Mouse (Mus musculus): ENCODE results near the gene Slc23a3. TPM values are rescaled to one million over a fixed set of nuclear protein-coding genes. Genes with fewer than 3 reads are reported as not detected.

Slc23a3 gene
- total RNA-seq, 2 experiments from 2014 or later = 0.23 TPM; not detected in 1

GRCm38 (mm10) chr1:75124346-75125321 is 9.1 kb downstream of the Slc23a3 start, which contains the start of gene Nhej1:
Gene Nhej1, minus strand, starts transcription at chr1:75125200.
- peak within 1 kb of the TSS; percentile 58 for H3K4me3 ChIP-seq
- DNase-seq (ENCODE audit: low spot score in 2 of 2) = peak; percentile 87 to 90
- TF ChIP-seq CTCF (conservative IDR thresholded peaks at IDR 0.05) = peak; percentile 93
- peak within 1 kb of the TSS; percentile 95 for H3K27ac ChIP-seq

GRCm38 (mm10) chr1:75122211-75122610 is 11.5 kb downstream of the Slc23a3 start:
- no peak overlapping the region for H3K4me3 ChIP-seq
- H3K27ac ChIP-seq = no peak overlapping the region
- no peak for DNase-seq (ENCODE audit: low spot score in 2 of 2)
- peak; percentile 49; the same call in 1 of the 2 replicates for TF ChIP-seq CTCF (conservative IDR thresholded peaks at IDR 0.05)

Other genes starting within 250 kb of the Slc23a3 start
- not detected for gene Fev, start 248.5 kb downstream of the Slc23a3 start, total RNA-seq (2021)
- not detected for gene Cryba2, start 240.7 kb downstream of the Slc23a3 start, total RNA-seq (2021)
- 1 to 10 TPM; 2.4 to 2.7 TPM for gene Cfap65, start 198.3 kb downstream of the Slc23a3 start, total RNA-seq (2021)
- under 1 TPM; 0.23 to 0.27 TPM for gene Ihh, start 182.2 kb downstream of the Slc23a3 start, total RNA-seq (2021)
- 1 to 10 TPM; 1.9 to 2.0 TPM for gene Nhej1, start 8.7 kb downstream of the Slc23a3 start, total RNA-seq (2021)
- gene Cnppd1, start 8.8 kb upstream of the Slc23a3 start, total RNA-seq (2021) = 10 to 100 TPM; 31.2 to 32.0 TPM
- 100 to 1,000 TPM; 178 to 179 TPM for gene Retreg2, start 8.9 kb upstream of the Slc23a3 start, total RNA-seq (2021)
- 10 to 100 TPM; 31.9 to 41.8 TPM for gene Zfand2b, start 34.8 kb upstream of the Slc23a3 start, total RNA-seq (2021)
- 10 to 100 TPM; 26.9 to 31.4 TPM for gene Abcb6, start 46.5 kb upstream of the Slc23a3 start, total RNA-seq (2021)
- 10 to 100 TPM; 28.4 to 30.4 TPM for gene Ankzf1, start 58.3 kb upstream of the Slc23a3 start, total RNA-seq (2021)
- 100 to 1,000 TPM; 106 to 113 TPM for gene Atg9a, start 58.3 kb upstream of the Slc23a3 start, total RNA-seq (2021)
- 10 to 100 TPM; 16.9 to 17.7 TPM for gene Glb1l, start 76.9 kb upstream of the Slc23a3 start, total RNA-seq (2021)
- gene Stk16, start 76.9 kb upstream of the Slc23a3 start, total RNA-seq (2021) = 10 to 100 TPM; 88.6 to 93.7 TPM
- gene Tuba4a, start 86.0 kb upstream of the Slc23a3 start, total RNA-seq (2021) = 100 to 1,000 TPM; 533 to 543 TPM
- gene A630095N17Rik, start 98.2 kb upstream of the Slc23a3 start, total RNA-seq (2021) = not detected
- gene Dnajb2, start 102.5 kb upstream of the Slc23a3 start, total RNA-seq (2021) = 10 to 100 TPM; 69.6 to 82.8 TPM
- 100 to 1,000 TPM; 395 to 416 TPM for gene Ptprn, start 130.6 kb upstream of the Slc23a3 start, total RNA-seq (2021)
- 100 to 1,000 TPM in 1 of 2 experiments, 10 to 100 TPM in 1; 82.5 to 106 TPM for gene Resp18, start 144.5 kb upstream of the Slc23a3 start, total RNA-seq (2021)
- gene Dnpep, start 184.1 kb upstream of the Slc23a3 start, total RNA-seq (2021) = 10 to 100 TPM; 49.1 to 50.0 TPM
- under 1 TPM; 0.88 to 1.00 TPM for gene Des, start 226.4 kb upstream of the Slc23a3 start, total RNA-seq (2021)
- gene Speg, start 241.4 kb upstream of the Slc23a3 start, total RNA-seq (2021) = 100 to 1,000 TPM; 168 to 179 TPM